Mouse (Mus musculus) monocyte, adult 5-6 weeks (primary cell): ENCODE measurements around the gene Rere. TPM values are rescaled to one million over a fixed set of nuclear protein-coding genes. Genes with fewer than 3 reads are reported as not detected.
A peak's percentile ranks its signal among the peaks of the same experiment; 100 is the strongest.
"Not testable (repeated sequence)": the region's sequence is repeated elsewhere in the genome, so short reads cannot be mapped to it uniquely, and the experiment has no call there.

Experiments used
- ATAC-seq: fragments of 153-309, 156-312 bp; replicated peaks from 2 replicates; pipeline ENCODE4 v1.8.0; 2017; ENCODE audit warnings: mild to moderate bottlenecking; ENCODE audit not compliant: low TSS enrichment, insufficient number of reproducible peaks, severe bottlenecking, poor library complexity, low FRiP score
- total RNA-seq: library from RNA; stranded (forward); fragments of 200-1000, 200-491, 200-594 nt; gene quantifications from 3 replicates; pipeline ENCODE4 v1.2.3, GENCODE M21; 2017

The Rere gene
- total RNA-seq, 1 experiment from 2014 or later = 11.1 TPM

GRCm38 (mm10) chr4:150545775-150546174, 264.3 kb downstream of the Rere start:
- no peak for ATAC-seq

DNA sequence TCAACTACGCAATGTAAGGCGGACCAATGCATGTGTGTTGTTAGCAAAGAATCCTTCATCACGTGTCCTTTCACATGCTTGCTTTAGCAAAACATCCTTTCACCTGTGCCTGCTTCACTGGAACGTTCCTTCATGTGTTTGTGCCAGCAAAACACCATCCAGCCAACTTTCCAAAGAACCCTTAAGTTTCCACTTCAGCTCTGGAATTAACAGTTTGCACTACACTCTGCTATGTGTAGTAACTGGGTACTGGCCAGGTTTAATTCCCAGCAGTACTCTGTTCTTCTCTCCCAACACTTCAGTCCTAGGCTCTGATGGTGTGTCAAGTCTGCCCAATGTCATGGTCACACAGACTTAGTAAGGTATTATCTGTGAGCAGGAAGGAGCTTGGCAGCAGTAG, 264.9 kb downstream of the Rere start:
- ATAC-seq = not testable (repeated sequence)

DNA sequence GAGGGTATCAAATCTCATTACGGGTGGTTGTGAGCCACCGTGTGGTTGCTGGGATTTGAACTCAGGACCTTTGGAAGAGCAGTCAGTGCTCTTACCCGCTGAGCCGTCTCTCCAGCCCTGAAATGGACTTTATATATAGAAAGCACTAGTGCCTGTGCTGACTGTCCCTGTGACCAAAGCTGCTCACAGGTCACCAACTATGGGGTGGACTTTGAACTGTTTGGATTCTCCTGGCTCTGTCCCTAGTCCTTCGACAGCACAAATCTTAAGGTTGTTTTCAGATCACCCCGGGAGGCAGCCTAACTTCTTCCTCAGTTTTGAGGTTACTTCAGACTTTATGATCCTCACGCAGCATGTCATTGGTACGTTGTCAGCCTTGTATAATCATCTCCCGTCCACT, 267.9 kb downstream of the Rere start:
- ATAC-seq = no peak

- ATAC-seq = no peak
These were observed 268.7 kb downstream of the Rere start for GRCm38 (mm10) chr4:150549989-150550716.

- no peak for ATAC-seq
These were observed 269.9 kb downstream of the Rere start for GRCm38 (mm10) chr4:150551390-150551789.

DNA sequence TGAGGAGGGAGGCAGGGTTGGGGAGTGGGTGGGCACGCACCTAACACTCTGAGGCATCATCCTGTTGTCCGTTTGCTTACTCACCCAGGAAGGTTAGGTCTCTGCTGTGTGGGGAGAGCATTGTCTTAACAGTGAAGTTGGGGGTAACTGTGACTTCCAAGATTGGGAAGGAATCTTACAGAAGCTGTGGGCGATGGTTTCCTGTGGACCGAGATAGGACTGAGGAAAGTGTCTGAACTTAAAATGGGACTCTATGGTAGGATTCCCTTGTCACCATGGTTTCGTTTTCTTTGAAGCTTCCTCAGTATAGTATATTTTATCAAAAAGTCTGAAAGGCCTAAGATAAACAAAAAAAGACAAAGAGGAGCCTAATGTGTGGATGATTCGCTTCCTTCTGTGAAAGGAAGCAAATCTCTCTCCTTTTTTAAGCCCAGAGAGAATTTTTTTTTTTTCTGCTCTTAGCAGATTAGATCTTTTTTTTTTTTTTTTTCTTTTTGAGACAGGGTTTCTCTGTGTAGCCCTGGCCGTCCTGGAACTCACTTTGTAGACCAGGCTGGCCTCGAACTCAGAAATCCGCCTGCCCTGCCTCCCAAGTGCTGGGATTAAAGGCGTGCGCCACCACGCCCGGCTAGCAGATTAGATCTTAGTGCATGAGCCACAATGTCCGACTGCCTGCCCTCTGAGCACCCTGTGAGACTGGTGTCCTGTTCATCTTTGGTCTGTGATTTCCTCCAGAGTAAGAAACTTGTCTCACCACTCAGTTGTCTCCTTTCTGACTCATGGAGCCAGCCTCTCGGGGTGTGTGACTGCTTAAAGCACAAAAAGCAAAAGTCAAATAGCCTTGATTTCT, 271.5 kb downstream of the Rere start:
- no peak for ATAC-seq

GRCm38 (mm10) chr4:150555783-150556182, 274.3 kb downstream of the Rere start:
- ATAC-seq = no peak

GRCm38 (mm10) chr4:150556382-150557221, 275.2 kb downstream of the Rere start:
- ATAC-seq = peak; percentile 77

- not testable (repeated sequence) for ATAC-seq
These were observed 275.8 kb downstream of the Rere start for GRCm38 (mm10) chr4:150557289-150557688.

DNA sequence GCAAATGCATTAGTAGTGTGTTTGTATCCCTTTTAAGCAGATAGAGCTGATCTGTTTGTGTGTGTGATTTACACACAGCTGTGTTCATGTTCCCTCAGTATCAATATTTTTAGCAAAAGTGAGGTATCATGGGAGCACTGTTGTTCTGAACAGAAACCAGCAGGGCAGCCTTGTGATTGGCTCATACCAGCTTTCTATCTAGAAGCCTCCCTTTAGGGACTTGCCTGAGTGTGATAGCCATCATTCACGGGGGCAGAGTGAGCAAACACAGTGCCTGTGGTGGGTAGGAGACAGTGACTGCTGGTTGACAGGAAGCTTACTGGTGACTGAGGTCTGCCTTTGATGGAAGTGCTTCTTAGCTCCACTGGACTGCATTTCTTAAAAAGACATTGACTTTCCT, 276.5 kb downstream of the Rere start:
- ATAC-seq = no peak; the same call in 1 of the 2 replicates

DNA sequence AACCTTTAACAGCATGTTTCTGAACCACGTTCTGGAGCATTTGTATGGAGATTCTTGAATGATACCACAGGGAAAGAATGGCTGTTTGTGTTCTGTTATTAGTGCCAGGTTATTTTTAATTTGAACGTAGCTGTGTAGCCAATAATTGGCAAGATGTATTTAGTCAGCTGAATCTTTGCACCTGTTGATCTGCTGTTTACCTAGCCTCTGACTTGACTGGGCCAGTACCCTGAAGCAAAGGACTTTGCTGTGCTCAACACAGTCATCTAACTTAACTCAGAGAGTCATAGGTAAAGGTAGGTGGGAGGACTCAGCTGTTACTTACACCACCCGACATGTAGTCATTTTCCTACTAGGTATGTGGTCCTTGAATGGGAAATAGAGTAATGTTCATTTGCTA, 278.1 kb downstream of the Rere start:
- ATAC-seq = no peak

- no peak for ATAC-seq
These were observed 281.8 kb downstream of the Rere start for GRCm38 (mm10) chr4:150563281-150563680.

GRCm38 (mm10) chr4:150566193-150566592, 284.7 kb downstream of the Rere start:
- peak; percentile 83 for ATAC-seq

- peak; percentile 45; the same call in 1 of the 2 replicates for ATAC-seq
These were observed 287.1 kb downstream of the Rere start for GRCm38 (mm10) chr4:150568318-150569134.

DNA sequence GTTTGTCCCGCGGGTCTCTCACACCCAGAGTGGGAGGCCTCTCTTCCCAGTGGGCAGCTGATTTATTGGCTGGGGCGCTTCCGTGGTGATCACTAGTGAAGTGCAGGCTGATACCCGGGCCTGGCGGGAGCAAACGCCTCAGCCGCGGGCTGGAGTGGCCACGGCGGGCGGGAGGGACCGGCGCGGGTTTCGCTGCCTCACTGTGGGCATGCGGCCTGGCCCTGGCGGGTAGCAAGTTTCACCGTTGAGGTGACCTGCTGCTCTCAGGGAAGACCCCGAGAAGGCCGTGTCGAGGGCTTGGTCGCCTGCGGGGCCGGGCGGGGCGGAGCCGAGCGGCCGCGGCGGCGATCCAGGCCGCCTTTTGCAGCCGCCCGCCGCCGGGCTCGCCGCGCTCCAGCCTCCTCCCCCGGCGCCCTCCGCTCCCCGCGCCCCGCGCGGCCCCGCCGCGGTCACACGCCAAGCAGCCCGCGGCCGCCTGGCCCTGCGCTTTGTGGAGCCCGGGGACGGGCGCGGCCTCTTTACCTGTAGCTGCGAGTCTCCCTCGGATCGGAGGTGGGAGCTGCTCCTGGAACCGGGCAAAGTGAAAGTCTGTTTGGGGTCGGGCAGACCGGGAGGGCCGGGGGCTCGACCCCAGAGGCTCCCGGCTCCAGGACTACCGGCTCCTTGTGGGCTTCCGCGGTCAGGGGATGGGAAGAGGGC, 287.8 kb downstream of the Rere start:
- ATAC-seq = no peak

DNA sequence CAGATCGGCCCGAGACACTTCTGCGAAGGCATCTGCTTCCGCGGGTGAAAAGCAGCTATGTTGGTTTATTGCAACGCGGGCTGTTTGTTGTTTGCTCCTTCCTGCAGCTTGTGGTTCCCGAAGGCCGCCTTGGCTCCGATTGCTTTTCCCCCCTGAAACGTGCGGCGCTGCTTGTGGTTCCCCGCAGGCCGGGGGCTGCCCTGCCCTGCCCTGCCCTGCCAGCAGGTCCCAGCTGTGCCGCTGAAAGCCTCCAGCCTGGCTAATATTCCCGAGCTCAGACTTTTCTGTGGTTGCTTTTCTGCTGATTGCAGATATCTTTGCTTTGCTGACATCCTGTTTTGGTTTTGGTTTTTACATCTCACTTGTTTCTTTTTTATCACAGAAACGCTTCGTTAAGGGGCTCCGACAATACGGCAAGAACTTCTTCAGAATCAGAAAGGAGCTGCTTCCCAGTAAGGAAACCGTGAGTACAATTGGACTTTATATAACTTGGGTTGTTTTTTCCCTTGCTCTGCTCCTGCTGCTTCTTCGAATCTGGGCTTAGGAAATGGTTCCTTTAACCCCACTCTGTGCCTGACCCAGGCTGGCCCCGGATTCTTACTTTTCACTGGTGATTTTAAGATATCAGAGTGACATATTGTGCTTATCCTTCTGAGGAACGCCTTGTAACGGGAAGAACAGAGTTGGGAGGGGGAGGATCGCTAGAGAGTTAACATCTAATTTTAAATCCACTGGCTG, 288.6 kb downstream of the Rere start:
- ATAC-seq = no peak

- ATAC-seq = no peak
These were observed 289.3 kb downstream of the Rere start for GRCm38 (mm10) chr4:150570793-150571192.
